Mouse (Mus musculus): ENCODE data around the gene Bco1.

Gene Bco1

DNA sequence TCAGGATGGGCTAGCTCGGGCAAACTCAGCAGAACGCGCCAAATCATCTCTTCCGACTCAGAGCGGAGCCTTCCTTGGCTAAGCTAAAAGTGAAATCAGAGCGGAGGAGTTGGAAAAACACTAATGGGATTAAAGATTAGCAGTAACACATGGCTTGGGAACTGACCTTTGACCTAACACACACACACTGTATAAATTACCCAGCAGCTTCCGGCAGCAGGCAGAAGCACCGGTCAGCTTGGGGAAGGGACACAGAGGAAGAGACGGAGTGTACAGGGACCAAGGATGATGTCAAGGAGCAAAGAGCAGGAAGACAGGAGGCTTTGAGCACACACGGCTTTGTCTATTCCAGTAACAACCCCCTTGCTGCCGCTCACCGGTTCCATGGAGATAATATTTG is at the start of gene Bco1:
Gene Bco1 (plus strand): TSS at position 208 of the 400 bp plus-strand sequence.
- DNase-seq, result peak; percentile 63

- DNase-seq, result no peak
These were observed 46.2 kb upstream of the Bco1 start for GRCm38 (mm10) chr8:117049444-117049843.

DNA sequence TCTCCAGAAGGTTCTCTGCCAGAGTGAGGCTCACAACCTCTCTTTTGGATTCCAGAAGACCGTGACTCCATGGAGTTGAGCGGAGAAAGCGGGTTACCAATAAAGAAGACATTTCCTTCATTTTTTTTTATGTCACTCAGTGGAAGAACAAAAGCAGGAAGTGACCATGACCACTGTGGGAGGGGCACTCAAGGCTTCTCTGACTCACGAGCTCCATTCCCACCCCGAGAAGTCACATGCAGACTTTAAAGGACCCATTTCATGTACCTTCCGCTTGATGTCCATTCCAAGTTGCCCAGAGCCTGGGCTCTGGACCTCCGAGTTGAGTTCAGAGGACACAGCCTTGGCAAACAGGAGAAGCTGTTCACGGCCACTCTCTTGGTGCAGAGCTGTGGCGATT is 44.9 kb upstream of the Bco1 start:
- DNase-seq, result no peak

DNA sequence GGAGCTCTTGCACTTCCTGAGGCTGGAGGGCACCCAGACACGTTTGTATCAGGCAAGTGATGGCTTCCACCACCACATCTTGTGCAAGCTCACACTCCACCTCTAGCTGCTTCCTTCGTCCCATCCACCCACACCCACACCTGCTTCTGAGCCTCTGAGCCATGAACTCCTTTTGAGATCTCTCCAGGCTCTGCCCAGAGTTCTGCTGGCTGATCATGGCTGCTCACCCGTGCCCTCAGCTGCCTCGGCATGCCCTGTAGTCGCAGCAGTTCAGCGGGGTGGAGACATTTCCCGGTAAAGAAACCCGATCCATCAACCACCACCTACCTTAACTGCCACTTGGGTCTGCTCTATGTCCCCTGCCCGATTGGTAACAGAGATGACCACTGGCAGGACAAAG is 44.3 kb upstream of the Bco1 start:
- DNase-seq, result no peak

- DNase-seq, result no peak
These were observed 42.2 kb upstream of the Bco1 start for GRCm38 (mm10) chr8:117053135-117054079.

DNA sequence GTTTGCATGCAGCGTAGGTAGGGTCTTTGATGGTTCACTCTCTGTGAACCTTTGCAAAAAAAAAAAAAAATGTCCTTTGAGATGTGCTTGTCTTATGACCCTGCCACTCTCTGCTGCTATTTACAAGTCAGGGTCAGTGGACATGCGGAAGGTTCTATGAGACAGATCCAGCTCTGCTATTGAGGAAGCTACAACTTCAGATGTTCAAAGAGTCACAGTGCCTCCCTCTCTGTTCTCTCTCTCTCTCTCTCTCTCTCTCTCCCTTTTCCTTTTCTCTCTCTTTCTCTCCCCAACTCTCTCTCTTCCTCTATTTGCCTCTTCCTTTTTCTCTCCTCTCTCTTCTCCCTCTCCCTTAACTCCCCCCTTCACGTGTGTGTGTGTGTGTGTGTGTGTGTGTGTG is 41.5 kb upstream of the Bco1 start:
- DNase-seq, result no peak

DNA sequence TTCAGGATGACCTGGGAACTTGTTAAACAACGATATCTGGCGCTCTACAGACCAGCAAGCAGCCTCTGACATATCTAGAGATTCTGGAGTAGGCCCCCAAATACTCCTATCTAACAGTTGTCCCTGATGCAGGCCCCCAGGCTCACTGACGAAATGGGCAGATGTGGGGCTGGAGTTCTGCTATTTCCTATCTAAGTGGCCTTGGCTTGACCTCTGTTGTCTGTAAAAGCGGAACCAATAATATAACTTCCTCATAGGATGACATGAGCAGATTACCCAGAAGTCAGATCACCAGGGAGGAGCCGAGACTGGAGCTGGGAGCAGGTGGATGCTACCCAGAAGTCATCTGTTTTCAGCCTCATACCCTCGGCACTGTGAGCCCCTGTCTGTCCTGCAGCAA is 40.6 kb upstream of the Bco1 start:
- DNase-seq, result no peak

- no peak for DNase-seq
These were observed 36.6 kb upstream of the Bco1 start for GRCm38 (mm10) chr8:117059021-117059420.

GRCm38 (mm10) chr8:117060306-117060705 is 35.3 kb upstream of the Bco1 start:
- DNase-seq, result no peak

DNA sequence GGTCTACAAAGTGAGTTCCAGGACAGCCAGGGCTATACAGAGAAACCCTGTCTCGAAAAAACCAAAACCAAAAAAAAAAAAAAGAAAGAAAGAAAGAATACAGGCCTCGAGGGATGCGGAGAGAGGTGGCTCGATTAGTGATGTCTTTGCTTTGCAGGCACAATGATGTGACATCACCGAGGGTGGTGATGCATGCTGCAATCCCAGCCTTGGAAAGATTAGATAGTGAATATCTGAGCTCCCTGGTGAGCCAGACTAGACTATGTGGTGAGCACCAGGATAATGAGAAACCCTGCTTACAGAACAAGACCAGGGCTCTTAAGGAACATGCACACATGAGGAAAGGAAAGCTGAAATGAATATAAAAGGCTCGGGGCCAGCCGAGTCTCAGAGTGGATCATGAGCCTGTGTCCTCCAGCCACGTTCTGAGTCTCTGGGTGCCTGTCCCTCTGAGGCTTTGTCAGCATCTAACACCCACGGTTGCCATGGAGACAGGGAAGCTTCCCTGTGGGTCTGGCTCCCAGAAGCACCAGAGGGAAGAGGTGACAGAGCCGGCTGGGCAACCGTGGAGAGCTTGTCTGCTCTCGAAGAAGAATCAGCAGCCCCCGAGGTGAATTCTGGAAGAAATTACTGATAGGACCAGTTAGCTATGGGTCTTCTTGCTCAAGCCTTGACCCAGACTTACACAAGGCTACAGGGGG is 34.3 kb upstream of the Bco1 start:
- no peak for DNase-seq

- DNase-seq, result no peak
These were observed 28.7 kb upstream of the Bco1 start for GRCm38 (mm10) chr8:117066955-117067354.

DNA sequence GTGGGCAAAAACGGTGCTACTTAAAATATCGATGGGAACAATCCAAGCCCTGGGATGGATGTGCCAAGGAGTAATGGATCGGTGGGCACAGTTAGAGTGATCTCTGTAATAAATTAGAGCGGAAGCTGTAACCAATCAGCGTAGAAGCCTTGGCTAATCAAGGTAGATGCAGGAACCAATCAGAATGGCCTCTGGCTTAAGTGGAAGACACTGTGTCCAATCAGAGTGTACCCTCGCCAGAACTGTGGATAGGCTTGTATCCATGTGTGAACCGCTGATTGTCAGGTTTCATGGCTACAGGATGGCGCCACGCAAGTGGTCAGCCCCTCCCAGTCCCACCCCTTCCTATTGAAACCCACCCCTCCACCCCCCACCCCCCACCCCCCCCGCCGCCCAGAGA is 28.3 kb upstream of the Bco1 start:
- DNase-seq, result no peak

GRCm38 (mm10) chr8:117068294-117068693 is 27.4 kb upstream of the Bco1 start:
- no peak for DNase-seq

- DNase-seq, result no peak
These were observed 25.9 kb upstream of the Bco1 start for GRCm38 (mm10) chr8:117069708-117070107.

DNA sequence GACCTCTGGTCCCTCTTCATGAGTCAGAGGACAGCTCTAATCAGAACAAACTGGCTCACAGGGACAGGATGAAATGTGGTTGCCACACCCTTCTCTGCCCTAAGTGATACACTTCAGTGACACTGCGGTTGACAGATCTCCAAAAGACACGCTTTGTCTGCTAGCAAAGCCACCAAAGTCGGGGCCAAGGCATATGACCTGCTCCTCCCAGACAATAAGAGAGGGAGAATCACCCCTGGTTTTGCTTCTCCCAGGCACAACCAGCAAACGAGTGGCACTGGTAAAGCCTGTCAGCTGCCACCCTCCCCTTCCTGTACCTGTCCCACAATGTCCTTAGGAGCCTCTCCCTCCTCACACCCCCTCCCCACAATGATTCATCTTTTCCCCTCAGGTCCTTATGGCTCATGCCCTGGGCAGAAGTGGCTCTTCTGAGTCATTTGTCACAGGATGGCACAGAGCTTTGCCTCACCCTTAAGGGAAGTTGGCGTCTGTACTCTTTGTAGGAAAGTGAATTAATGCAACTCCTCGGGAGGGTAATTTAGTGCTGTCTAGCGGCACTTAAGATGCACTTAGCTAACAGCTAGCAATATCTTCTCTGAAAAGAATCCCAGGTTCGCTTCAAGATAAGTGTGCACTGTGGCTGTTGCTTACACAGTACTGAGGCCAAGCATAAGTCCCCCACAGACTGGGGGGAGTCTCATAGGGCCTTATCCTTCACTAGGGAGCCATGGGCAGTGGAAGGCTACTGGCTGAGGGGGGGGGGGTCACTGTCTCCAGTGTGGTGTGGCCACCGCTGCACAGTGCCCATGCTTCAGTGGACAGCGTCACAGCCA is 21.1 kb upstream of the Bco1 start:
- no peak for DNase-seq

DNA sequence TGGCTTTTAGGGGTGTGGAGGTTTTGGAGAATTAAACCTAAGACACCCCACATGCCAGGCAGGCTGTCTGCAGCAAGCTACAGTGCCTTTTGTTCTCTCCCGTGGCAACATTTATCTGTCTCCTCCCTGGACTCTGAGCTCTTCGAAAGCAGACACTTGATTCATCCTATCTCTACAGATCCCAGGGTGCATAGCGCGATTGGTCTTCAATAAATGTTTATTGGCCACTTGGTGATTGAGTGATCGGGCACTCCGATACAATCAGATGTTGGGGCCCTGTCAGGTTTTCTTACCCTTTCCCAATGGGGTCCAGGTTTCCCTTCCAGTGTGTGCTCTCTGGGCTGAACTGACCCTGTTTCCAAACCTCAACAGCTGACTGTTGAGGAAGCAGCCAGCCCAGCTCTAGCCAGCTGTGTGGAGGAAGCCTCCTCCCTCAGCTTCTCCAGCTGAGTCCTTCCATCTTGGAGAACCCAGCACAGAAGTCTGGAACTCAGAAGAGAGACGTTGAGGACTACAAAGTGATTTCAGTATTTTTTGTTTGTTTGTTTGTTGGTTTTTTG is 17.2 kb upstream of the Bco1 start:
- no peak for DNase-seq

- no peak for DNase-seq
These were observed 16.0 kb upstream of the Bco1 start for GRCm38 (mm10) chr8:117079652-117080051.

- DNase-seq, result no peak
These were observed 13.2 kb upstream of the Bco1 start, which contains the start of gene Pkd1l2 for GRCm38 (mm10) chr8:117082399-117082872. Pkd1l2 (minus strand) TSS chr8:117082449.

- DNase-seq, result no peak
These were observed 12.6 kb upstream of the Bco1 start for GRCm38 (mm10) chr8:117082947-117083559.

DNA sequence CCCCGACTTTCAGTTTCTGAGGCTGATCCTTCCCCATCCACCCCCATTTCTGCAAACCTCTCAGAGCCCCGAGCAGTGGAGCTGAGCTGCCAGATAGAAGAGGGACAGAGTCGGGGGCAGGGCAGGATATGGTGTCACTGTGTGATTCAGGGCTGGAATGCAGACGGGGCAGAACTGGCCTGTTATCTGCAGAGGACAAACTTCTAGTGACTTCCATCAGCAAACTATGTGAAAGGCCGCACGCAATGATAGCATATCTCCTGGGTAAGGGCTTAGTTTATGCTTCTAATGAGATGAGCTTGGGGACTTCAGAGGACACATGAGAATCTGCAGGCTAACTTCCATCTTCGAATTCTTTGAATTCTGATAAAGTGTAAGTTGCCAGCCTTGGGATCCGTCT is 10.1 kb upstream of the Bco1 start:
- peak; percentile 10 for DNase-seq

DNA sequence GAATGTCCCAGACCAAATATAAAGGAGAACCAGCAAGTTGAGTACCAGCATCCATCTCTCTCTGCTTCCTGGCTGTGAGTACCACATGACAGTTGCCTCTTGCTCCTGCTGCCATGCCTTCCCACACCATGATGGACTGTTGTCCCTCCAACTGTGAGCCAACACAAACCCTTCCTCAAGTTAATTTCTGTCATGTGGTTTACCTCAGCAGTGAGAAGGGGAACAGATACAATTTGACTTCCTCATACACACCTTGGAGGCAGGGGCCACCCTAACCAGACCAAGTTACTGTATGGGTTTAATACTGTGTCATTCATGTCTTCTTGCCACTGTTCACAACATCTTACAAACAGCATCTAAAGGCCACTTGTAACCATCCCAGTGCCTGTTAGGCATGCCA is 8.6 kb upstream of the Bco1 start:
- no peak for DNase-seq

DNA sequence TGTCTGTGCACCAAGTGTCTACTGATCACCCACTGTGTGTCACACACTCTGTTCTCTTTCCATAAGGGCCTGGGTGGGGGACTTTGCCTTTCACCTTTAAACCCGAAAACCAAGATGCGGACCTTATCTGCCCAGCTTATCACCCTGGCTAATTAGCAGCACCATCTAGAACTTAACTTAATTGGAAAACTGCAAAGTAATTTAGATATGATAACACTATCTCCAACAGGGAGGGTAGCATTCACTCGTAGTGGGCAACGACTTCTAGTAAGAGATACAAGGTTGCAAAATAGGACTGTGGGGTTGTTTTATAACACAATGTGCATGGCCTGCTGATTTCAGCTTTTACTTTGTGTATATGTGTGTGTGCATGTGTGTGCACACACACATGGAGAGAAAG is 5.9 kb upstream of the Bco1 start:
- no peak for DNase-seq

All from kidney, adult 11 months (tissue).